Mouse (Mus musculus) layer of hippocampus, adult 2 months (tissue): ENCODE data around the gene Fam76a. TPM values are rescaled to one million over a fixed set of nuclear protein-coding genes. Genes with fewer than 3 reads are reported as not detected.
A peak's percentile ranks its signal among the peaks of the same experiment; 100 is the strongest.

Experiments used
- DNase-seq, 2 experiments: peaks; one replicate each; pipeline ENCODE4 v3.0.0; 2022; ENCODE audit warnings: low spot score in 2 of 2
- H3K27ac ChIP-seq: fragments of 200-600 bp; 2 replicates; pipeline ENCODE4 v1.8.1; 2022
- H3K4me3 ChIP-seq: fragments of 200-600 bp; 2 replicates; pipeline ENCODE4 v1.8.1; 2022; ENCODE audit warnings: mild to moderate bottlenecking
- CTCF ChIP-seq: fragments of 200-600 bp; conservative IDR thresholded peaks from 2 replicates; pipeline ENCODE4 v1.8.1; 2022; ENCODE audit warnings: antibody characterized with exemption, mild to moderate bottlenecking, moderate library complexity
- long read RNA-seq, 2 experiments: library from polyadenylated mRNA; stranded (forward); transcript quantifications; one replicate each; pipeline ENCODE4 v2.0.0; 2021; ENCODE audit warnings: borderline mapping rate in 2 of 2
- total RNA-seq, 2 experiments: library from RNA; stranded (reverse); gene quantifications; 2 replicates each; pipeline ENCODE4 v1.2.3; 2021

Gene Fam76a
- total RNA-seq, result 10 to 100 TPM; 51.2 to 54.5 TPM
- long read RNA-seq, experiment 1, transcript Fam76a-201 (9 exons, 3,053 nt), result major isoform, 20 of 24 reads
- long read RNA-seq, experiment 1, partial matches to known transcripts, result 1 of 24 reads
- long read RNA-seq, experiment 1, other reads (novel, unspliced or antisense), result 2 of 24 reads
- long read RNA-seq, experiment 2, transcript Fam76a-201 (9 exons, 3,053 nt), result major isoform, 47 of 53 reads
- long read RNA-seq, experiment 2, partial matches to known transcripts, result 2 of 53 reads
- long read RNA-seq, experiment 2, other reads (novel, unspliced or antisense), result 3 of 53 reads

GRCm38 (mm10) chr4:132922558-132923008, at the start of gene Fam76a:
Fam76a (minus strand) TSS chr4:132922558.
- peak within 1 kb of the TSS; percentile 100 for H3K4me3 ChIP-seq
- H3K27ac ChIP-seq, result peak within 1 kb of the TSS; percentile 98
- DNase-seq, result peak; percentile 100
- TF ChIP-seq CTCF, result no peak

- Histone ChIP-seq H3K4me3 (no peak overlapping the region), H3K27ac (no peak overlapping the region)
- no peak for TF ChIP-seq CTCF
- no peak for DNase-seq
Observed at GRCm38 (mm10) chr4:132972101-132972500, 49.7 kb upstream of the Fam76a start.

GRCm38 (mm10) chr4:132971601-132972000, 49.2 kb upstream of the Fam76a start:
- TF ChIP-seq CTCF, result no peak
- Histone ChIP-seq H3K27ac (no peak overlapping the region), H3K4me3 (no peak overlapping the region)
- DNase-seq, result no peak

- no peak for TF ChIP-seq CTCF
- DNase-seq, result no peak
- H3K4me3 ChIP-seq, result no peak overlapping the region
- H3K27ac ChIP-seq, result no peak overlapping the region
Observed at GRCm38 (mm10) chr4:132968105-132968938, 46.0 kb upstream of the Fam76a start.

GRCm38 (mm10) chr4:132964473-132964872, 42.1 kb upstream of the Fam76a start:
- no peak for DNase-seq
- no peak for TF ChIP-seq CTCF
- Histone ChIP-seq H3K27ac (no peak overlapping the region), H3K4me3 (no peak overlapping the region)

GRCm38 (mm10) chr4:132964064-132964463, 41.7 kb upstream of the Fam76a start:
- H3K27ac ChIP-seq, result no peak overlapping the region
- DNase-seq, result no peak
- H3K4me3 ChIP-seq, result no peak overlapping the region
- TF ChIP-seq CTCF, result no peak

GRCm38 (mm10) chr4:132963436-132963835, 41.1 kb upstream of the Fam76a start:
- Histone ChIP-seq H3K27ac (no peak overlapping the region), H3K4me3 (no peak overlapping the region)
- DNase-seq, result no peak
- TF ChIP-seq CTCF, result no peak

- Histone ChIP-seq H3K27ac (no peak overlapping the region), H3K4me3 (no peak overlapping the region)
- no peak for TF ChIP-seq CTCF
- no peak for DNase-seq
Observed at GRCm38 (mm10) chr4:132962628-132963027, 40.3 kb upstream of the Fam76a start.

- no peak for TF ChIP-seq CTCF
- no peak overlapping the region for H3K4me3 ChIP-seq
- no peak for DNase-seq
- H3K27ac ChIP-seq, result no peak overlapping the region
Observed at GRCm38 (mm10) chr4:132961866-132962265, 39.5 kb upstream of the Fam76a start.

- Histone ChIP-seq H3K27ac (peak overlapping the region; percentile 85; the same call in 1 of the 2 replicates), H3K4me3 (no peak overlapping the region)
- no peak for TF ChIP-seq CTCF
- DNase-seq, result no peak
Observed at GRCm38 (mm10) chr4:132960864-132961639, 38.7 kb upstream of the Fam76a start.

- Histone ChIP-seq H3K27ac (peak overlapping the region; percentile 85; the same call in 1 of the 2 replicates), H3K4me3 (no peak overlapping the region)
- DNase-seq, result no peak
- no peak for TF ChIP-seq CTCF
Observed at GRCm38 (mm10) chr4:132960313-132960712, 38.0 kb upstream of the Fam76a start.

- no peak overlapping the region for H3K4me3 ChIP-seq
- no peak for DNase-seq
- no peak for TF ChIP-seq CTCF
- H3K27ac ChIP-seq, result peak overlapping the region; percentile 85
Observed at GRCm38 (mm10) chr4:132959679-132960045, 37.3 kb upstream of the Fam76a start.
